Mouse (Mus musculus) cerebellum, postnatal 4 days (tissue): ENCODE measurements at regions not wholly inside any gene's neighbourhood (a gene's known extent, or its start where the extent isn't known, plus 50 kb on each side); places are given as distances from the start of the nearest gene placed in this dataset.
A peak's percentile ranks its signal among the peaks of the same experiment; 100 is the strongest.

Experiments
- DNase-seq, 2 experiments: peaks; one replicate each; pipeline ENCODE4 v3.0.0; 2022; ENCODE audit warnings: low spot score in 2 of 2, mixed read lengths in 1 of 2

GRCm38 (mm10) chr5:71381407-71381806, 166.6 kb downstream of the Cox7b2 start:
- DNase-seq, result no peak

- no peak for DNase-seq
These were observed 181.7 kb downstream of the Cox7b2 start for GRCm38 (mm10) chr5:71366196-71366858.

GRCm38 (mm10) chr5:71341512-71341911, 206.5 kb downstream of the Cox7b2 start:
- no peak for DNase-seq

- DNase-seq, result peak in 1 of 2 experiments; percentile 1
These were observed 213.8 kb upstream of the Gabra2 start for GRCm38 (mm10) chr5:71309414-71309813.

- no peak for DNase-seq
These were observed 166.7 kb upstream of the Gabra2 start for GRCm38 (mm10) chr5:71262202-71262883.

GRCm38 (mm10) chr5:71249273-71249672, 153.6 kb upstream of the Gabra2 start:
- no peak for DNase-seq

GRCm38 (mm10) chr5:71248318-71249135, 152.9 kb upstream of the Gabra2 start:
- DNase-seq, result no peak

- DNase-seq, result no peak
These were observed 132.0 kb upstream of the Gabra2 start for GRCm38 (mm10) chr5:71227615-71228014.

GRCm38 (mm10) chr5:71200881-71201280, 105.2 kb upstream of the Gabra2 start:
- DNase-seq, result no peak

GRCm38 (mm10) chr5:71177316-71177715, 81.7 kb upstream of the Gabra2 start:
- no peak for DNase-seq

GRCm38 (mm10) chr5:71170378-71170777, 74.7 kb upstream of the Gabra2 start:
- no peak for DNase-seq
